Mouse (Mus musculus): ENCODE measurements around the gene Nckap1l.
A peak's percentile ranks its signal among the peaks of the same experiment; 100 is the strongest.

The Nckap1l gene

GRCm38 (mm10) chr15:103500723-103501122 is 47.1 kb downstream of the Nckap1l start:
- DNase-seq (ENCODE audit: low spot score) = no peak

DNA sequence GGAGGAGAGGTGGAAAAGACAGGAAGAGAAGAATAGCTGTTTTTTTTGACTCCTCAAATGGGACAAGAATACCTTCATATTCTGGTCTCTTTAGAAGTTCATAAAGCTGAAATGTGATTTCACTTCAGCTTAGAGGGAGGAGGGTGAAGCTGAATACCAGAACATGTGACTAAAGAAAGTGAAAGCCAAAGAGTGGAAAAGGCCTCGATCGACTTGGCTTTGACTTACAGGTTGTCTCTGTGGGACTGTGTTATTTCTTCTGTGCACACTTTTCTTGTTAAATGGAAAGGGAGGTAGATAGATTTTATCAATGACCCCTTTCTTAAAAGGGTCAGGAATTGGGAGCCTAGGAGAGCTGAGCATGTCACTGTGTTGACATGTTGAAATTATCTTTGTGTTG is 47.6 kb downstream of the Nckap1l start:
- DNase-seq (ENCODE audit: low spot score) = no peak

DNA sequence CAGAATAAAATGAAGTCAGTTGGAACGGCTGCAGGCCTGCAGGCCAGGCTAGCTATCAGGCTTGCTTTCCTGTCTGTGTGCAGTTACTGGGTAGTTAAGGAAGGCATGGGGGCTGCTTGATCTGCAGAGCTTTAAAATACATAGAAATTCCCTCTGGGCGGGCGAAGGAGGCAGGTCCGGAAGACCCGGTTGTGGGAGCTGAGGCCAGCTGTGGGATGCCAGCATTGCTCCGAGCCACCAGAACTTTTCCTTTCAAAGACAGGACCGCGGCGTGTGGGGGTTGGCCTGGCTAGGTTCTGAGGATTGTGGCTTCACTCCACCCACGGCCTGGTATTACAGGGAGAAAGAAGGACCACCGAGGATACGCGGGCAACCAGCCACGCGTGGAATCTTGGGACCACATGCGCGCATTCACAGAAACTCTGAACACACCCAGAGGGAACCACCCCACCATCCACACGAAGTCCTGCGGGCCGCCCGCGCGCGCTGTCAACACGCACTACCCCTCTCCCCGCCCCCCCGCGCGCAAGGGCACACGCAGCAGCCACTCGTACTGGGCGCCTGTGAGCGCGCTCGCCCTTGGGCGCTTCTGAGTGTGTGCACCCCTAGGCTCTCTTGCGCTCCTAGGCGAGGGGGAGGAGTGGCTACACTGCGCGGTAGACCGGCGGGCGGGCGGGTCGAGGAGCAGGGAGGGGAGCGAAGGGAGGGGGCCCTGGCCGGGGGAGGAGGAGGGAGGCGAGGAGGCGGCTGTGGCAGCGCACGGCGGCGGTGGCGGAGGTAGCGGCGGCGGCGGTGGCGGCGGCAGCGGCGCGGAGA is 49.0 kb downstream of the Nckap1l start, which contains the start of gene Pde1b:
Gene Pde1b, plus strand, starts transcription at position 600 of the 816 bp plus-strand sequence.
- peak; percentile 72 for DNase-seq (ENCODE audit: low spot score)

DNA sequence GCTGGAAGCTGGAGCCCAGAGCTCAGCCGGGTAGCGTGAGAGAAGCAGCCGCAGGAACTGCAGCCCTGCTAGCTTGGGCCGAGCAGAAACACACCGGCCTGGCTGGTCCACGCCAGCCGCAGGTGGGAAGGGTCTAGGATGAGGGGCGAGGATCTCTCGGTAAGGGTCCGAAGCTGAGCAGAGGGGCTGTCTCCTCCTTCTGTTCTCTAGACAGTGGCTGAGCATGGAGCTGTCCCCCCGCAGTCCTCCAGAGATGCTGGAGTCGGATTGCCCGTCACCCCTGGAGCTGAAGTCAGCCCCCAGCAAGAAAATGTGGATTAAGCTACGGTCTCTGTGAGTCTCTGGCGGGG is 49.6 kb downstream of the Nckap1l start:
- DNase-seq (ENCODE audit: low spot score) = no peak

DNA sequence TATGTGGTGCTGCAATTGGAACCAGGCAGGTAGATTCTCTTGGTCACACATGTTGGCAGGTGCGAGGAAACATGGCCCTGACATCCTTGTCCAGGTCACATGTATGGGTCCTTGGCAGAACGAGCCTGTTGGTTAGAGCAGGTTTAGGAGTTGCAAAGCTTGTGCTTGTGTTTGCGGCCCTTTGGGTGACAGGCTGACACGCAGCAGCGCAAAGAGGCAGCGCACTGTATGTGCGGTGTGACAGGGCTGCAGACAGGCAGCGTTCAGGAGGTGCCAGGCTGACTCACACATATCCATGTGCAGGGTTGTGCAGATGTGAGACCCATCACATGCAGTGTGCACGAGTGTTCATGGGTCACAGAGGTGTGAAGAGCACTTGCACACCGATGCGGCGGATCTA is 50.1 kb downstream of the Nckap1l start:
- DNase-seq (ENCODE audit: low spot score) = no peak

DNA sequence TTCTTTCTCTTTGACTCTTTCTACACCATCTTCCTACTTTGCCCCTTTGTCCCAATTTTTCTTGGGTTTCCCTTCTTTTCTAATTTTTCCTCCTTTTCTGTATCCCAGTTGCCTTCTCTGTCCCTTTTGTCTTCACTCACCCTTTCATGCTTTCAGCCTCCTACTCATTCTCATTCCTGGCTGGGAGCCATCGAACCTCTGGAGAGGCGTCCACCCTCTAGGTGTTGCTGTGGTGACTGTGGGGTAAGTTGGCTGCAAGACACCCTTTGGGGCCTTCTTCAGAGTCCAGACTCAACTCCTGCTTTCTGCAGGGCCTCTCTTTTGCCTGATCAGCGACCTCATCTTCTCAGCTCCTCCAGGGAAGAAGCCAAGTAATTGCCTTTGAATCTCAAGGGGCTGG is 55.7 kb downstream of the Nckap1l start:
- no peak for DNase-seq (ENCODE audit: low spot score)

GRCm38 (mm10) chr15:103511652-103512051 is 58.1 kb downstream of the Nckap1l start:
- no peak for DNase-seq (ENCODE audit: low spot score)

GRCm38 (mm10) chr15:103513621-103514031 is 60.0 kb downstream of the Nckap1l start:
- no peak for DNase-seq (ENCODE audit: low spot score)

DNA sequence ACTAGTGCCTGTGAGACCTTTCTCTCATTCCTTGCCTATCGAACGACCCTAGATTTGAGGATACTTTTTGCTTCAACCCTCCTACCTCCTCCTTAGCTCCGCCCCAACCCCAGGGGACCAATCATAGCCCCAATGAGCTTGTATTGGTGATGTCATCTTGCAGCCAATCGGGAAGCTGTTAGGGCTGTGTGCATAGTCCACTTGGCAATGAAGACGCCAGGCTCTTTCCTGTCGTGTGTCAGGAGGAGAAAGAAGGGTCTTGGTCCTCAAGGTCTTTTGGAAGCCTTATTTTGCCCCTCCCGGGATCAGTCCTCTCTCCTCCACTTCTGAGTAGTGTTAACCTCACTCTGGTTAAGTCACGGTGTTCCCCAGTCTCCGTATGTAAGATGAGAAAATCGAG is 60.5 kb downstream of the Nckap1l start:
- peak; percentile 94 for DNase-seq (ENCODE audit: low spot score)

- DNase-seq (ENCODE audit: low spot score) = no peak
These were observed 61.3 kb downstream of the Nckap1l start for GRCm38 (mm10) chr15:103514914-103515313.

DNA sequence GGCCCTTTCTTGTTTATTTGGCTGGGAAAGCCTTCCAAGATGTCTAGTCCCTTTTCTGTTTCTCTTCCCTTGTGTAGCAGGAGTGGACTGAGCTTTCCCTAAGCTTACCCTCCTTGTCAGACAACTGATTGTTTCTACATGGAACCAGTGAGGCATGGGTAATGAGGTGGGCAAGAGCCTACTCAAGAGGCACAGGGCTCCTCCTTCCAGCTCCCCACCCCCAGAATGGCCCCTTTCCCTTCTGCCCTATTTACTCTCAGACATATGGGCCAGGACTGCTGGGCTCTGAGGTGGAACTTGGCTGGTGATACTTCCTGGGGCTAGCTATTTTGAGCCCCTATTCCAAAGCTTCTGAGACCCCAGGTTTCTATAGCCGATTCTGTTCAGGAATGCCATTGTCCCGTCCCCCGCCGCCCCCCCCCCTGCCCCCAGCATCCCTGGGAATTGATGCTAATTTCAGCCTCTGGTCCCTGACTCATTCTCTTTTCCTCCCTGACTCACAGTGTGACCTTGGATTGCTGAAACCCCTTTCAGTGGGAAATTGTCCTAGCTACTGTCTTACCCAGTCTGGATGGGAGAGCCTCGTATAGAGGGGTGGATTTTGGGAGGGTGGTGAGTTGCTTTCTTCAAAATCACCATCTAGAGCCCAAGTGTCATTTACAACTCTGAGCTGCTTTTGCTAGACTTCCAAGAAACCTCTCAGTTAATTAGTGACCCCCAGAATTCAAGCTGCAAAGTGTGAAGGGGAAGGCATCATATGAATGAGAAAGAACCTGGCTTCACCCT is 65.2 kb downstream of the Nckap1l start:
- DNase-seq (ENCODE audit: low spot score) = peak; percentile 79

DNA sequence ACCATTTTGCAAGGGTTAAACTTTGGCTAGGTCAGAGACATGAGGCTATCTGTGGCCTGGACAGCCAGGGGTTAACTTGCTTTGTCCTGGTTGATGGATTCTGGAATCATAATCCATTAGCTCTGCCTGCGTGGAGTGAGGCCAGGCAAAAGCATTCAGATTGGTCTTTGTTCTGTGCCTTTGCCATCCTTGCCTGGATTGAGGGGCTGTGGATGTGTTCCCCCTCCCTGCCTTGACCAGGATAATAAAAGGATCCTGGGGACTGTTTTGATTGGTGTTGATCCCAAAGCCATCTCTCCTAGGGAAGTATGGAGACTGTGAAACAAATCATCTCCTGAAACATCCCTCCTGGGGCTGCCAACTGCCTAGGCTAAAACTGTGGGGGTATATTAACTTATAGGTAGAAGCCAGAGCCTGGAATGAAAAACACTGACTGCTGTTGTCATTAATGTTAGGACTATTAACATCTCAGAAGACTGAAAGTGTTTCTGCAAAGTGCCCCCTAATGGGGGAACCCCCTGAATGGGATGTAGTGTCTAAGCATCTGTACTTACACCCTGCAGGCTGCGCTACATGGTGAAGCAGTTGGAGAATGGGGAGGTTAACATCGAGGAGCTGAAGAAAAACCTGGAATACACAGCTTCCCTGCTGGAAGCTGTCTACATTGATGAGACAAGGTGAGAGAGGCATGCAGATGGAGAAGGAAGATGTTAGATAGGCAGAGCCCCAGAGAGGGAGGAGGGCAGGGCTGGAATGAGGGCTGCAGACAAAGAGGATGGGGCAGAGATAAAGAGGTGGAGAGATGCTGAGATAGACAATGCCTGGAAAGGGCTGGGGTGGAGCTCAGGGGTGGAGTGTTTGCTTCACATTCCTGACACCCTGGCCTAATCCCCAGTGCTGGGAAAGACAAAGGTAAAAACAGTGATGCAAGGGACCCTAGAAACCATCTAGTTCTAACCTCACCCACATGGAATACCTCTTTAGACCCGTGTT is 66.1 kb downstream of the Nckap1l start:
- DNase-seq (ENCODE audit: low spot score) = peak; percentile 78

DNA sequence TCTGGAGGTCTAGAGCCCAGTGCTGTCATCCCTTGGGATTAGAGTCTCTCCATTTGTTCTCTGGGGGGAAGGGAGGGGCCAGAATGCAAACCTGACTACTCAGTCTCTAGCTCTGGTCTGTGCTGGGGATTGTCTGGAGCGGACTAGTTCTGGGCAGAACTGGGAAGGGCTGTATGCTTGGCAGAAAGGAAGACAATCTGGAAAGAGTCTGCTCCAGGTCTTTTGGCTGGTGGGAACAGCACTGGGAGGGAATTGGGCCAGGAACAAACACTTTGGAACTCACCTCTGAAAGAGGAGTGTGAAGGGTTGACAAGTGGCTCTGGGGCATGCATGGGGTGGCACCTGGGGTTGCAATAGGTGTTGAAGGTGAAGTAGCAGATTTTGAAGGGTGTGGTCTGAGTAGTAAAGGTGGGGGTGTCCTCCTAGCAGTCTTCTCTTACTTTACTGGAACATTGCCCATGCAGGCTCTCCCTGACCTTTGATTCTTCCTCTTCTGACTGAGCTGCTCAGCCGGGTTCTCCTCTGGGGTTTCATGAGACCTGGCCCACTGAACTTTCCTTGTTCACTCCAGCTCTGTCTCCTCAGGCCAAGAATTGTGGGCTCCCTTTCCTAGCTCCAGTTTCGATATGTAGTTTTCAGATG is 69.0 kb downstream of the Nckap1l start:
- DNase-seq (ENCODE audit: low spot score) = no peak

DNA sequence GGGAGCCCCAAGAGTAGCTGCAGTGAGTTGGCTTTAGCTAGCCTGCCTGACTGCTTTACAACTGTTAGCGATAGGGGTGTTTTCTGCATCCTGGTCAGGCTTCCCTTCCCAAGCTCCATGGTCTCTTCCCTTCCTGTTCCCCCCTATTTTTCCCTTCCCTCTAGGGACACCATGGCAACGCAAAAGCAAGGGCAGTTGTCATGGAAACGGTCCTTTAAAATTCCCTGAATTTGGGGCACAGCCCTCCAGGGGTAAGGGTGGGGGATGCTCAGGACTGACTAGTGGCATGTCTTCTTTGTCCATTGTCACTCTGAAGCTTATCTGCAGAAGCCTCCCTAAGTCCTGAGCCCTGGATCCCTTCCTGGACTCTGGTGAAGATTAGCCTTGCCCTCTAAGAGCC is 69.6 kb downstream of the Nckap1l start:
- peak; percentile 34 for DNase-seq (ENCODE audit: low spot score)

GRCm38 (mm10) chr15:103530372-103530771 is 76.8 kb downstream of the Nckap1l start:
- DNase-seq (ENCODE audit: low spot score) = peak; percentile 89

DNA sequence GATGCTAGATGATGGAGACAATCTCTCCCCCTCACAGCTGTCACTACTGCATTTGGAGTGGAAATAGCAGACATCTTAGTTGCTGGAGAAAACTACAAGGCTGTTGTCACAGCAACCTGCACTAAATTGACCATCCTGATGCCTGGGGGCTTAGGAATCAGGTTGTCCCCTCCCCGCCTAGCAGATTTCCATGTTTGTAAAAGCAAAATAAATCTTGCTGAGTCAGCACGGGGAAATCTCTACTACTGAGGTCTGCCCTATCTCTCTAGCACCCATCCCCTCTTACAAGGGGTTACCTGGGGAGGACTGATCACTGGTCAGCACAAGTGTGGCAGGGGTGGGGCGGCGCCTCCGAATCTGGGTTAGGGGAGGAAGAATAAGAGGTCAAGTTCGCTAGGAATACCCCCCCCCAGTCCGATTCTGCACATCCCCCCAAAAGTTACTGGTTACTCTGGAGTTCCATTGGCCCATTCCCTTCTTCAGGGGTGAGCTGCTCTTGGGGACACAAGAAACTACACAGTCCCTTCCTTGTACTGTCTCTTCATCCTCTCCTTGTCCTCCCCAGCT is 80.5 kb downstream of the Nckap1l start:
- DNase-seq (ENCODE audit: low spot score) = no peak

- DNase-seq (ENCODE audit: low spot score) = no peak
These were observed 81.4 kb downstream of the Nckap1l start for GRCm38 (mm10) chr15:103535030-103535429.

DNA sequence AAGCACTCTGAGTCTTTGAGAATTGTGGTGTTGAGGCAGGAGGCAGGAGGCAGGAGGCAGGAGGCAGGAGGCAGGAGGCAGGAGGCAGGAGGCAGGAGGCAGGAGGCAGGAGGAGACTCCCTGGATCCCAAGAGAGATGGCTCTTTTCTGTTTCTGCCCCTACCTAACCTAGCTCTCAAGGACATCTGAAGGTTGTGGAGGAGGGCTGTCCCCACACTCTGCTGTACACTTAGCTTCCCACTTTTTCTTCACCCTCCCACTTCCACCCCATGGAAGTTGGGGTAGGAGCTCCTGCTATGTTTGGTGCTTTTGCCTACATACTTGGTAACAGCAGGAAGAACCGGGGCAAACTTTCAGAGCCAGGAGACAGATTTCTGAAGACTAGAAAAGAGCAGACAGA is 82.2 kb downstream of the Nckap1l start:
- DNase-seq (ENCODE audit: low spot score) = no peak

GRCm38 (mm10) chr15:103536456-103536855 is 82.9 kb downstream of the Nckap1l start:
- no peak for DNase-seq (ENCODE audit: low spot score)

- DNase-seq (ENCODE audit: low spot score) = peak; percentile 48
These were observed 83.6 kb downstream of the Nckap1l start for GRCm38 (mm10) chr15:103537011-103537821.
